Mouse (Mus musculus): Measurements from ENCODE around the gene Mst1. TPM values are rescaled to one million over a fixed set of nuclear protein-coding genes. Genes with fewer than 3 reads are reported as not detected.

The Mst1 gene
- polyA plus RNA-seq, 1 experiment from 2014 or later = 0.20 TPM

DNA sequence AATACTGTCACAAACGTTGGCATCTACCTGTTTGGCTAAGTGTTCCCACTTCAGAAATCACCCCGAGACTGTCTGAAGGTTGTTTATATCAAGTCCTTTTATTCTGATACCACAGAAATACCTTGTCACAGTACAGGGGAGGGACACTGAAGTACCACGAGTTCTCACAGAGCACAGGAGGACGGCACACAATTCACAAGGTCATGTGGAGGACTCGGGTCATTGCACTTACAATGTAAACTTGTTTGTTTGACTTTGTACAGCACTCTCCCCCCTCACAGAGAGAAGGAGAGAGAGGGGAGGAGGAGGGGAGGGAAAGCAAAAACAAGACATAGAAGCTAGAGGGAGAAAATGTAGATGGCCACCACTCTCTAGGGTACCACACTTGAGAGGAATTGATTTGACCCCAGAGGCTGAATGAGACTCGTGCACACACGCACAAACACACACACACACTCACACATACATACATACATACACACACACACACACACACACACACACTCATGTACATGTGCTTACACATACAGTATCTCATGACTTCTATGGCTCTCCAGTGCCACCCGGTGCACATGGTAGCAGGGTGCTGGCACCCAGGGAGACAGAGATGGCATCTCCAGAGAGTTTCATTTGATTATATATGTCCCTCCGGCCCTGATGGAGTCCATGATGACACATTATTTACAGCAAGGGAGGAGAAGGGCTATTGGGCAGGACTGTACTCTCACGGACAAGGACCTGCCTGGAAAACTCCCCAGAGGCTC, 15.9 kb downstream of the Mst1 start:
- Histone ChIP-seq H3K36me3 (ENCODE audit: insufficient read depth) (peaks cover 14% of the 10 kb centered on the region), H3K27me3 (ENCODE audit: insufficient read depth, low read length) (no peaks in the 10 kb centered on the region), H3K9ac (no peak overlapping the region), H3K4me2 (peak overlapping the region; percentile 99), H3K4me3 (ENCODE audit: low read depth, low read length) (no peak overlapping the region), H3K9me3 (ENCODE audit: low read depth, low read length) (no peaks in the 10 kb centered on the region), H3K4me1 (ENCODE audit: insufficient read depth) (peaks cover 5% of the 10 kb centered on the region), H3K27ac (ENCODE audit: low read depth) (0 out of 2 replicates have a peak overlapping the region, but pooled peaks have one; percentile 38)
- no peak for ATAC-seq (ENCODE audit: insufficient read depth)
- no peak for DNase-seq
- 44% methylated on average over 10 of the region's 10 CpGs for WGBS
- no peak for TF ChIP-seq CTCF (IDR thresholded peaks at IDR 0.05; ENCODE audit: low read depth)

DNA sequence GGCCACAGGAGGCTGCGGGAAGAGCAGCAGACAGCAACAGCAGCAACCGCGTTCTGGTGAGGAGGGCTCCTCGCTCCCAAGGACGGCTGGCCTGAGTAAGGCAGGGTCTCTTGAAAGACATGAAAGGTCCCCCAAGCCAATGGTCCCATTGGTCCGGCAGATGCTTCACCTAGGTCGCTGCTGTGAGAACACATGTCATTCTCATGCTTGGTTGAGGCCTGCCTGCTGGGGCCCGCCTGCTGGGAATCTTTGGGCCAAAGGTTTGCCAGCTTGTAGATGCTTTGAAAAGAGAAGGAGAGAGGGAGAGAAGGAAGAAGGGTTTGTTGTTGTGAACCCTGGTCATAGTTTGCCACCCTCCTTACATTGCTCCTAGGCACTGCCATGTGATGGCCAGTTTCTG, 19.4 kb downstream of the Mst1 start:
- DNase-seq (no peak), ATAC-seq (ENCODE audit: insufficient read depth) (no peak)
- no peak overlapping the region for H3K4me3 ChIP-seq (ENCODE audit: low read depth, low read length)
- H3K9me3 ChIP-seq (ENCODE audit: low read depth, low read length) = no peaks in the 10 kb centered on the region
- no peak overlapping the region for H3K9ac ChIP-seq
- H3K27ac ChIP-seq (ENCODE audit: low read depth) = no peak overlapping the region
- peaks cover 5% of the 10 kb centered on the region for H3K4me1 ChIP-seq (ENCODE audit: insufficient read depth)
- no peaks in the 10 kb centered on the region for H3K36me3 ChIP-seq (ENCODE audit: insufficient read depth)
- H3K4me2 ChIP-seq = no peak overlapping the region
- H3K27me3 ChIP-seq (ENCODE audit: insufficient read depth, low read length) = no peaks in the 10 kb centered on the region
- WGBS = 82% methylated on average over 8 of the region's 8 CpGs
- TF ChIP-seq CTCF (IDR thresholded peaks at IDR 0.05; ENCODE audit: low read depth) = no peak

DNA sequence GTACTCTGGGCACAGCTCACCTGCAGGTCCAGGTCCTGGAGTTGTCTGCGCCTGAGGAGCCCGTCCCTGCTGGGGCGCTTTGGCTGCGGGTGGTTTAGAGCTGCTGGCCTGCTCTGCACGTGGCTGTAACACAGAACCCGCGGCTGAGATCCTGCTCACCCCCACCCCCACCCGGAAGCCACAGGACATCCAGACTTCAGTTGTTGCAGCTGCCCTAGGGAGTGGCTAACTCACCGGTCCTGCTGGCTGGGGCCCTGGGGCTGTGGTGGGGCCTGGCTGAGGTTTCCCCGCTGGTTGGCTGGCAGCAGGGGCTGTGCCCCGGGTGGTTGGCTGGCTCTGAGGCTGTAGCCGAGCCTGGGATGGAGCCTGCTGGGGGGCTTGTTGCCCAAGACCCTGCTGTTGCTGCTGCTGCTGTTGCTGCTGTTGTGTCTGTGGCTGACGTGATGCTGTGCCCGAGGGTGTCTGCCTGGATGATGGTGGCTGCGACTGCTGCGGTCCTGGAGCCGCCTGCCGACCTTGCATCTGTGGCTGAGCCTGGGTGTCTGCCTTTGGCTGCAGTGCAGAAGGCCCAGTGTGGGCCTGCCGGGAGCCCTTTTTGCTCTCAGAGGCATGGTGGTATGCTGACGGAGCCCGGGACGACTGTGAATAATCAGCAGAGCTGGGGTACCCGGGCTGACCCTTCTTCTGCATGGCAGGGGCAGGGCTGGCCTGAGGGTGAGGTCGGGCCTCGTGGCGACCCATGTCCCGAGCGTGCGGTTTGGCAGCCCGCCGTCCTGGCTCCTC, 24.7 kb downstream of the Mst1 start:
- ATAC-seq (ENCODE audit: insufficient read depth) = peak; percentile 65
- H3K27me3 ChIP-seq (ENCODE audit: insufficient read depth, low read length) = no peaks in the 10 kb centered on the region
- H3K4me1 ChIP-seq (ENCODE audit: insufficient read depth) = 0 out of 2 replicates have a peak, but pooled peaks cover 3% of the 10 kb centered on the region
- 40% methylated on average over 31 of the region's 31 CpGs for WGBS
- H3K27ac ChIP-seq (ENCODE audit: low read depth) = no peak overlapping the region
- H3K4me2 ChIP-seq = peak overlapping the region; percentile 25
- peak overlapping the region; percentile 29 for H3K9ac ChIP-seq
- no peak for TF ChIP-seq CTCF (IDR thresholded peaks at IDR 0.05; ENCODE audit: low read depth)
- peak; percentile 13 for DNase-seq
- no peaks in the 10 kb centered on the region for H3K9me3 ChIP-seq (ENCODE audit: low read depth, low read length)
- no peak overlapping the region for H3K4me3 ChIP-seq (ENCODE audit: low read depth, low read length)
- no peaks in the 10 kb centered on the region for H3K36me3 ChIP-seq (ENCODE audit: insufficient read depth)

DNA sequence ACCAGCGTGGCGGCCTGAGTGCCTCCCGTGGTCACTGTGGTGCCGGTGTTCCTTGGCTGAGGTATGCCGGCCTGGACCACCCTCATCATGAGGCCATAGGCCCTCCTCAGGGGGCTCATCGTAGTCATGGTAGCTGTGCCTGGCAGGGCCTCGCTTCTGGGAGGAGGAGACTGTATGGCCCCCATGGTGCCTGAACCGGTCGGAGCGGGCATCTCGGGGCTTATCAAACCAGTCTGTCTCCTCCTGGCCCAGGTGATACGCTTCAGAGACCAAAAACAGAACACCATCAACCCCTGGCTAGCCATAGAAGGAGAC, 25.3 kb downstream of the Mst1 start:
- no peaks in the 10 kb centered on the region for H3K36me3 ChIP-seq (ENCODE audit: insufficient read depth)
- 0 out of 2 replicates have a peak, but pooled peaks cover 3% of the 10 kb centered on the region for H3K4me1 ChIP-seq (ENCODE audit: insufficient read depth)
- no peak for ATAC-seq (ENCODE audit: insufficient read depth)
- no peak overlapping the region for H3K27ac ChIP-seq (ENCODE audit: low read depth)
- 77% methylated on average over 12 of the region's 12 CpGs for WGBS
- no peaks in the 10 kb centered on the region for H3K9me3 ChIP-seq (ENCODE audit: low read depth, low read length)
- no peaks in the 10 kb centered on the region for H3K27me3 ChIP-seq (ENCODE audit: insufficient read depth, low read length)
- no peak overlapping the region for H3K4me3 ChIP-seq (ENCODE audit: low read depth, low read length)
- H3K4me2 ChIP-seq = no peak overlapping the region
- no peak overlapping the region; the same call in 1 of the 2 replicates for H3K9ac ChIP-seq
- no peak for TF ChIP-seq CTCF (IDR thresholded peaks at IDR 0.05; ENCODE audit: low read depth)
- no peak for DNase-seq

DNA sequence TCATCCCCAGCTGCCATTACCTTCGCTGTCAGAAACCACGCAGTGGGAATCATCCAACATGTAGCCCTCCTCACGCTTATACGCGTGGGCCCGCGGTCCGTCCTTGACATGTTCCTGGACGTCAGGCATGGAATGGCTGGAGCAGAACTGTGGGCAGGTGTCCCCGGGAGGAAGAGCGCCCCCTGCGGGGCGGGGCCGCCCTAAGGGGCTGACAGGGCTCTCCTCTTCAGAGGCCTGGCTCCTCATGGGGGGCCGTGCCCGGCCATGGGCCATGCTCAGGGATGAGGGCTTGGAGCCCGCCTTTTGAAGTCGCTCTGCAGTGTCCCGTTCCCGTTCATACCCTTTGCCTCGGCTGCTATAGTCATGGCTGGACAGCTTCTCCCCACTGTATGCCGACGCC, 25.9 kb downstream of the Mst1 start:
- Histone ChIP-seq H3K4me1 (ENCODE audit: insufficient read depth) (0 out of 2 replicates have a peak, but pooled peaks cover 8% of the 10 kb centered on the region), H3K4me2 (no peak overlapping the region), H3K9me3 (ENCODE audit: low read depth, low read length) (no peaks in the 10 kb centered on the region), H3K27ac (ENCODE audit: low read depth) (no peak overlapping the region), H3K27me3 (ENCODE audit: insufficient read depth, low read length) (no peaks in the 10 kb centered on the region), H3K9ac (no peak overlapping the region), H3K4me3 (ENCODE audit: low read depth, low read length) (no peak overlapping the region), H3K36me3 (ENCODE audit: insufficient read depth) (no peaks in the 10 kb centered on the region)
- 87% methylated on average over 23 of the region's 23 CpGs for WGBS
- no peak for DNase-seq
- ATAC-seq (ENCODE audit: insufficient read depth) = no peak
- no peak for TF ChIP-seq CTCF (IDR thresholded peaks at IDR 0.05; ENCODE audit: low read depth)

DNA sequence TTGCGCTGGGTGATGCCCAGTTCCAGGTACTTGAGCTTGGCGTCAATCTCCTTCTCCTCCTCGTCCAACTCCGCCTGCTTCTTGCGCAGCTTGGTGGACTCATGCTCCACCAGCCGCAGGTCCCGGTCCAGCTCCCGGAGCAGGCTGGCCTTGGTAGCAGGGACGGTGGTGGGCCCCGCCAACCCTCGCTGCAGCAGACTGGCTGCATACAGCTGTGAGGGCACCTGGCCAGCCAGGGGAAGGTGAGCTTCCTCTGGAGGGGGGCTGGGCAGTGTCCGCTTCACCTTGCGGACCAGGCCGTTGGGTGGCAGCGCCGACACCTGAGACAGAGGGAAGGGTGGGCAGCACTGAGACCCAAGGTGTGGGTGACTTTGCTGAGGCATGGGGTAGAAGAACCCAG, 27.6 kb downstream of the Mst1 start:
- H3K4me2 ChIP-seq = no peak overlapping the region
- no peaks in the 10 kb centered on the region for H3K27me3 ChIP-seq (ENCODE audit: insufficient read depth, low read length)
- H3K4me1 ChIP-seq (ENCODE audit: insufficient read depth) = 0 out of 2 replicates have a peak, but pooled peaks cover 9% of the 10 kb centered on the region
- TF ChIP-seq CTCF (IDR thresholded peaks at IDR 0.05; ENCODE audit: low read depth) = no peak
- no peaks in the 10 kb centered on the region for H3K9me3 ChIP-seq (ENCODE audit: low read depth, low read length)
- no peak for ATAC-seq (ENCODE audit: insufficient read depth)
- no peaks in the 10 kb centered on the region for H3K36me3 ChIP-seq (ENCODE audit: insufficient read depth)
- H3K9ac ChIP-seq = no peak overlapping the region
- no peak for DNase-seq
- WGBS = 89% methylated on average over 16 of the region's 16 CpGs
- H3K27ac ChIP-seq (ENCODE audit: low read depth) = no peak overlapping the region
- H3K4me3 ChIP-seq (ENCODE audit: low read depth, low read length) = no peak overlapping the region

DNA sequence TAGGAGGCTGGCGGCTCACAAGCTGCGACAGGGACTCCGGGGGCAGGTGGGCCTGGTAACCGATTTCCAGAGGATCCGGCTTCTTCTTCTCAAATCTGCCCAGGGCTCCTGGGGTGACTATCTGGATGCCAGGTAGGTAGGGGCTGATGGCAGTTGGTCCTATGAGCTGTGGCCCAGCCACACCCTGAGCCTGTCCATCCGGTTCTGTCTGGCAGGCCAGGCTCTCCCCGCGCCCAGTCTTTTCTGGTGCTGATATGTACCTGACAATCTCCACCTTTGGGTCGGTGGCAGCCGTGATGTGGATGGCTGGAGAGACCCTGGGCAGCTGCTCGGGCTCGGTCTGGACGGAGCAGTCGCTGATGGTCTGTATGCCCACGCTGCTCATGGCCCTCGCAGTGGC, 29.9 kb downstream of the Mst1 start:
- Histone ChIP-seq H3K4me2 (peak overlapping the region; percentile 67; the same call in 1 of the 2 replicates), H3K27ac (ENCODE audit: low read depth) (no peak overlapping the region), H3K27me3 (ENCODE audit: insufficient read depth, low read length) (peaks cover 4% of the 10 kb centered on the region; the same call in 1 of the 2 replicates), H3K9ac (peak overlapping the region; percentile 49; the same call in 1 of the 2 replicates), H3K4me1 (ENCODE audit: insufficient read depth) (0 out of 2 replicates have a peak, but pooled peaks cover 5% of the 10 kb centered on the region), H3K36me3 (ENCODE audit: insufficient read depth) (no peaks in the 10 kb centered on the region), H3K9me3 (ENCODE audit: low read depth, low read length) (no peaks in the 10 kb centered on the region), H3K4me3 (ENCODE audit: low read depth, low read length) (no peak overlapping the region)
- WGBS = 79% methylated on average over 16 of the region's 16 CpGs
- TF ChIP-seq CTCF (IDR thresholded peaks at IDR 0.05; ENCODE audit: low read depth) = no peak
- DNase-seq = no peak
- ATAC-seq (ENCODE audit: insufficient read depth) = no peak

Data from lung, embryonic 14.5 days (tissue).